Mouse (Mus musculus) cerebellum, adult 2 months (tissue): ENCODE results near the gene Ndufb7.

Experiments
- CTCF ChIP-seq: fragments of 200-500 bp; IDR thresholded peaks from 2 replicates; pipeline ENCODE4 v1.5.1; 2011; ENCODE audit warnings: low read depth, mild to moderate bottlenecking, control low read depth, low read length, moderate library complexity, borderline replicate concordance; ENCODE audit not compliant: insufficient read depth
- POLR2A ChIP-seq: fragments of 200-500 bp; IDR thresholded peaks from 2 replicates; pipeline ENCODE4 v1.6.1; 2011; ENCODE audit warnings: low read length, control low read depth, borderline replicate concordance; ENCODE audit not compliant: insufficient read depth

GRCm38 (mm10) chr8:83588886-83589285 lies 22.4 kb downstream of the Ndufb7 start:
- no peak for TF ChIP-seq CTCF
- TF ChIP-seq POLR2A, result no peak
